Mouse (Mus musculus): Measurements from ENCODE around the gene Mpz. TPM values are rescaled to one million over a fixed set of nuclear protein-coding genes. Genes with fewer than 3 reads are reported as not detected.

The Mpz gene
- polyA plus RNA-seq, 1 experiment from 2014 or later: 0.18 TPM

- DNase-seq (ENCODE audit: low spot score): no peak
Observed at GRCm38 (mm10) chr1:171187851-171188700, 37.6 kb downstream of the Mpz start.

GRCm38 (mm10) chr1:171189046-171189445 lies 38.5 kb downstream of the Mpz start:
- DNase-seq (ENCODE audit: low spot score): no peak

- DNase-seq (ENCODE audit: low spot score): no peak
Observed at GRCm38 (mm10) chr1:171189476-171190114, 39.1 kb downstream of the Mpz start.

- DNase-seq (ENCODE audit: low spot score): no peak
Observed at GRCm38 (mm10) chr1:171190832-171191231, 40.3 kb downstream of the Mpz start.

- no peak for DNase-seq (ENCODE audit: low spot score)
Observed at GRCm38 (mm10) chr1:171192283-171192682, 41.8 kb downstream of the Mpz start.

GRCm38 (mm10) chr1:171193093-171193840 lies 42.8 kb downstream of the Mpz start:
- no peak for DNase-seq (ENCODE audit: low spot score)

GRCm38 (mm10) chr1:171193911-171194830 lies 43.7 kb downstream of the Mpz start:
- DNase-seq (ENCODE audit: low spot score): no peak

- DNase-seq (ENCODE audit: low spot score): no peak
Observed at GRCm38 (mm10) chr1:171195046-171195822, 44.7 kb downstream of the Mpz start.

- DNase-seq (ENCODE audit: low spot score): no peak
Observed at GRCm38 (mm10) chr1:171195887-171196397, 45.4 kb downstream of the Mpz start, which contains the start of gene Pcp4l1. Gene Pcp4l1 (minus strand): TSS chr1:171196268.

GRCm38 (mm10) chr1:171199532-171199931 lies 49.0 kb downstream of the Mpz start:
- no peak for DNase-seq (ENCODE audit: low spot score)

GRCm38 (mm10) chr1:171200769-171201168 lies 50.3 kb downstream of the Mpz start:
- DNase-seq (ENCODE audit: low spot score): no peak

- DNase-seq (ENCODE audit: low spot score): no peak
Observed at GRCm38 (mm10) chr1:171203471-171204248, 53.1 kb downstream of the Mpz start.

GRCm38 (mm10) chr1:171204249-171204644 lies 53.7 kb downstream of the Mpz start:
- DNase-seq (ENCODE audit: low spot score): no peak

GRCm38 (mm10) chr1:171205704-171206493 lies 55.4 kb downstream of the Mpz start:
- no peak for DNase-seq (ENCODE audit: low spot score)

- DNase-seq (ENCODE audit: low spot score): no peak
Observed at GRCm38 (mm10) chr1:171209409-171209808, 58.9 kb downstream of the Mpz start.
